Comparison of ENCODE assay signal across 9 mouse cellular contexts in genomic region chr16:72664806-72665205, GRCm38 (mm10).
DNase-seq lines count a peak whose midpoint lies in the region; ATAC-seq and TF ChIP-seq lines count a peak whose summit lies in the region.
"Had no signal": no experiment of that assay in that cellular context is flagged by ENCODE, and none has a peak within 500 bp of the region (broad histone marks: within the 10 kb centered on the region; RNA-seq: fewer than 3 reads in every experiment).

No protein-coding gene starts in this region.

- H3K27ac ChIP-seq in left cerebral cortex, adult 2 months: no peak overlapping the region
- H3K27ac ChIP-seq in forebrain, embryonic 11.5 days (ENCODE audit: low read depth, low read length): no peak overlapping the region
- peak overlapping the region; percentile 97 for H3K27ac ChIP-seq in limb, embryonic 13.5 days
- H3K27ac ChIP-seq in neural tube, embryonic 15.5 days (replicated peaks): no peak overlapping the region

- H3K9ac ChIP-seq in forebrain, embryonic 11.5 days (ENCODE audit: low read length): peak overlapping the region; percentile 5; the same call in 1 of the 2 replicates
- H3K9ac ChIP-seq in limb, embryonic 13.5 days: peak overlapping the region; percentile 94
- 0 out of 2 replicates have a peak overlapping the region, but pooled peaks have one; percentile 73 for H3K9ac ChIP-seq in neural tube, embryonic 15.5 days (replicated peaks)

- H3K4me1 ChIP-seq in forebrain, embryonic 11.5 days (replicated peaks; ENCODE audit: control insufficient read depth, insufficient read depth, low read length): no peaks in the 10 kb centered on the region
- H3K4me1 ChIP-seq in limb, embryonic 13.5 days: peaks cover 44% of the 10 kb centered on the region
- peaks cover 14% of the 10 kb centered on the region for H3K4me1 ChIP-seq in neural tube, embryonic 15.5 days

- 12% methylated on average over 4 of the region's 4 CpGs for WGBS in forebrain, embryonic 11.5 days
- WGBS in limb, embryonic 13.5 days: 9% methylated on average over 4 of the region's 4 CpGs
- 14% methylated on average over 4 of the region's 4 CpGs for WGBS in neural tube, embryonic 15.5 days

- no peak for TF ChIP-seq CTCF in left cerebral cortex, adult 2 months (IDR thresholded peaks at IDR 0.05)

- ATAC-seq in forebrain, embryonic 11.5 days (replicated peaks; ENCODE audit: low FRiP score): no peak
- no peak for ATAC-seq in limb, embryonic 13.5 days (ENCODE audit: low FRiP score, low read depth)
- ATAC-seq in neural tube, embryonic 15.5 days (ENCODE audit: low FRiP score): no peak
- ATAC-seq: Patski had no signal

- no peaks in the 10 kb centered on the region for H3K27me3 ChIP-seq in forebrain, embryonic 11.5 days (ENCODE audit: control insufficient read depth, insufficient read depth, low read length)
- H3K27me3 ChIP-seq in limb, embryonic 13.5 days: no peaks in the 10 kb centered on the region
- no peaks in the 10 kb centered on the region for H3K27me3 ChIP-seq in neural tube, embryonic 15.5 days (replicated peaks)

- H3K9me3 ChIP-seq in forebrain, embryonic 11.5 days (ENCODE audit: control insufficient read depth, low read length): no peaks in the 10 kb centered on the region
- no peaks in the 10 kb centered on the region for H3K9me3 ChIP-seq in limb, embryonic 13.5 days
- no peaks in the 10 kb centered on the region for H3K9me3 ChIP-seq in neural tube, embryonic 15.5 days (replicated peaks)

- peak overlapping the region; percentile 97 for H3K4me2 ChIP-seq in forebrain, embryonic 11.5 days (ENCODE audit: low read depth, low read length, severe bottlenecking)
- H3K4me2 ChIP-seq in limb, embryonic 13.5 days (replicated peaks): peak overlapping the region; percentile 78
- H3K4me2 ChIP-seq in neural tube, embryonic 15.5 days: peak overlapping the region; percentile 89

- DNase-seq in left cerebral cortex, adult 2 months (ENCODE audit: extremely low spot score in 1 of 2, low spot score in 2 of 2): no peak
- no peak for DNase-seq in left cerebral cortex, adult 9 months (ENCODE audit: low spot score in 2 of 2)
- no peak for DNase-seq in forebrain, embryonic 11.5 days (ENCODE audit: low spot score)
- no peak for DNase-seq in urinary bladder, postnatal 4 days (ENCODE audit: low spot score in 2 of 2)
- no peak for DNase-seq in layer of hippocampus, adult 9-10 months (ENCODE audit: low spot score)
- no peak for DNase-seq in gastrocnemius, postnatal 10 days

- intact Hi-C loops in left cerebral cortex, adult 2 months (cut with DNase I): loop anchor here (5.0 kb wide), 1 partner anchor 312 kb away; no protein-coding TSS in a partner anchor

- peak overlapping the region; percentile 84 for H3K4me3 ChIP-seq in left cerebral cortex, adult 2 months
- peak overlapping the region; percentile 76 for H3K4me3 ChIP-seq in forebrain, embryonic 11.5 days (ENCODE audit: low read depth, low read length)
- peak overlapping the region; percentile 85 for H3K4me3 ChIP-seq in limb, embryonic 13.5 days
- H3K4me3 ChIP-seq in neural tube, embryonic 15.5 days (replicated peaks): peak overlapping the region; percentile 92

- H3K36me3 ChIP-seq in forebrain, embryonic 11.5 days (ENCODE audit: control insufficient read depth, insufficient read depth, low read length): no peaks in the 10 kb centered on the region
- no peaks in the 10 kb centered on the region for H3K36me3 ChIP-seq in limb, embryonic 13.5 days
- no peaks in the 10 kb centered on the region for H3K36me3 ChIP-seq in neural tube, embryonic 15.5 days

Comparison
In these comparisons a context has a peak if more than half of its experiments do, and no peak if none do; other contexts are left out.
1. H3K9ac ChIP-seq: peak in every context shown above with its lines; median percentile 94 in limb, embryonic 13.5 days; 73 in neural tube, embryonic 15.5 days; 5 in forebrain, embryonic 11.5 days.